Mouse (Mus musculus): ENCODE measurements around the gene Sh3bp4. TPM values are rescaled to one million over a fixed set of nuclear protein-coding genes. Genes with fewer than 3 reads are reported as not detected.

Gene Sh3bp4
- polyA plus RNA-seq, 1 experiment from 2014 or later = 15.7 TPM

DNA sequence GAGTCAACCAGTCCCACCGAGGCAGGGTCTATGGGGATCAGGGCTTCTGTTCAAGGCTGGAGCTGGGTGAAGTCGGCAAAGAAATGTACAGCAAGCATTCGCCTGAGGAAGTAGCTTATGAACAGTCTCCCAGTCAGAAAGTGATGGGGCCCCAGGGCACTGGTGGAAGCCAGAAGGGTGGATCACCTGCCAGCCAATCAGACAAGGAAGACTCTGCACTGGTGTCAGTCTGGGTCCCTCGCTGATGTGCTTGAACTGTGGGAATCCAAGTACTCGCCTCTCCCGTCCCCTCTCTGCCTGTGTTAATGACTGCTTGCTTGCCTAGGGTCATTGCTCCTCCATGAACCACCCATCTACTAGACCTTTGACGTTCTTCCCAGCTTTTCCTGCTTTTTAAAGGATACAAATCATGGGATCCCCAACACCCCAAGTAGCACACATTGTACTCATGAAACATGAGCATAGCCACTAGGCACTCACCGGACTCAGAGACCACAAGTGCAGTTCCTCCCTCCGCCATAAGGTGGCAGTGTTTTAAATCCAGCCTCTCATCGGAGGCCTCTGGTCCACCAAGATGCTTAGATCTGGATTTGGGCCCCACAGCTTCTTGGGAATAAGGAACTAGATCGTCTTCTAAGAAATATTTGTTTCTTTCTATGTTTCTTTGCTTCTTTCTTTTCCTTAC is 122.5 kb downstream of the Sh3bp4 start:
- Histone ChIP-seq H3K9ac (no peak overlapping the region), H3K27ac (no peak overlapping the region), H3K27me3 (ENCODE audit: control insufficient read depth, insufficient read depth, low read length) (no peaks in the 10 kb centered on the region), H3K9me3 (ENCODE audit: control insufficient read depth, low read length) (no peaks in the 10 kb centered on the region), H3K4me3 (replicated peaks; ENCODE audit: low read length) (no peak overlapping the region), H3K4me2 (replicated peaks) (no peak overlapping the region), H3K36me3 (replicated peaks; ENCODE audit: control insufficient read depth, insufficient read depth) (no peaks in the 10 kb centered on the region), H3K4me1 (replicated peaks; ENCODE audit: control insufficient read depth, insufficient read depth, low read length) (peaks cover 3% of the 10 kb centered on the region)
- DNase-seq (ENCODE audit: low spot score) (peak; percentile 30), ATAC-seq (ENCODE audit: low FRiP score) (no peak)
- WGBS = 71% methylated on average over 11 of the region's 11 CpGs

DNA sequence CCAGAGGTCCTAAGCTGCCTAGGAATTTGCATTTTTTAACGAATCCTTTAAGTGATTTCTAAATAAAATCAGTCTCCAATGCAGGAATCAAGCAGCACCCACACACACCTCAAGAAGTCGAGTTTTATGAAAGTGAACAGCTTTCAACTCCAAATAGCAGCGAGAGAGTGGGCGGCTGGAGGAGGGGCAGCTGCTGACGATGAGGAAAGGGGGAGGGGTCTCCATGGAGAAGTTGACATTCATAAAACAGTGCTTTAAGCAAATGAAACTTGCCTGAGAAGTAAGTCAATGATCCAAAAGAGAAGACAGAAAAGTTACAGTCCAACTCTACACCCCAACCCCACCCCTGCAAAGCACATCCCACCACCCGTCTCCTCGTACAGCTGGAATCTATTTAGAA is 123.4 kb downstream of the Sh3bp4 start:
- Histone ChIP-seq H3K36me3 (replicated peaks; ENCODE audit: control insufficient read depth, insufficient read depth) (no peaks in the 10 kb centered on the region), H3K27ac (no peak overlapping the region), H3K4me3 (replicated peaks; ENCODE audit: low read length) (no peak overlapping the region), H3K27me3 (ENCODE audit: control insufficient read depth, insufficient read depth, low read length) (no peaks in the 10 kb centered on the region), H3K4me2 (replicated peaks) (no peak overlapping the region), H3K4me1 (replicated peaks; ENCODE audit: control insufficient read depth, insufficient read depth, low read length) (peaks cover 3% of the 10 kb centered on the region), H3K9me3 (ENCODE audit: control insufficient read depth, low read length) (no peaks in the 10 kb centered on the region), H3K9ac (no peak overlapping the region)
- DNase-seq (ENCODE audit: low spot score) (no peak), ATAC-seq (ENCODE audit: low FRiP score) (no peak)
- WGBS = 79% methylated on average over 7 of the region's 7 CpGs

DNA sequence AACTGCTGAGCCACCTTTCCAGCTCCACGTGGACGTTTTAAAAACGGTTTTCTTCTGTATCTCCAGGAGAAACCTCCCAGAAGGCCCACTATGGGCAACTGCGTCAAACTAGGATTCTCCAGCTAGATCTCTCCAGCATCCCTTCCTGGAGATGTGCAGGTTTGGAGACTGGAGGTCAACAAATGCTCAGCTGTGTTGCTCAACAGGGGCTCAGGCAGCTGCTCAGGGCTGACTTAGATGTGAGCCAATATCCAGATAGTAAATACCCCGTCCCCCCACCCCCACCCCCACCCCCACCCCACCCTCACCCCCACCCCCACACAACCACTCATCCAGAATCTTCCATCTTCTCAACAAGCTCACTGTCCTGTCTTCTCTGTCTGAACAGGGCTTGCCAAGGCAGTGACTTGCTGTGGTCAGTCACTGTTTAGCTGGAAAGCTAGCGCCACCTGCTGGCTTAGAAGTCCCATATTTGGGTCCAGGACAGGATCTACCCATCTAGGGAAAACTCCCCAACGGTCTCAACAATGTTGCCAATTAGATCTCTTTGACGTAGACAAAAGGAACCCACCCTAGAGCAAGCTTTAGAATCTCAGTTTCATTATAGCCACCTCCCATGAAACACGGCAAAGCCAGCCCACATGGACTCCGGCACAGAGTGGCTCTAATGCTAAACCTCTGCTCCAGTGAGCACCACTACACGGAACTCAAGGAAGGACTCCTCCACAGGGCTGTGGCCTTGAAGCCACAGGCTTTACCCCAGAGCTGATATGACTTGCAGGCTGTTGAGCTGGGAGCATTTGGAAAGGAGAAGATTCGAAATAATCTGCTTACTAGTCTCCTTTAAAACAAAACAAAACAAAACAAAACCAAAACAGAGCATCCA is 125.9 kb downstream of the Sh3bp4 start:
- 49% methylated on average over 12 of the region's 12 CpGs for WGBS

More for the DNA sequence above, 125.9 kb downstream of the Sh3bp4 start:
- no peaks in the 10 kb centered on the region for H3K9me3 ChIP-seq (ENCODE audit: control insufficient read depth, low read length)
- ATAC-seq (ENCODE audit: low FRiP score) (peak; percentile 72), DNase-seq (ENCODE audit: low spot score) (peak; percentile 92)
- H3K36me3 ChIP-seq (replicated peaks; ENCODE audit: control insufficient read depth, insufficient read depth) = no peaks in the 10 kb centered on the region
- H3K4me3 ChIP-seq (replicated peaks; ENCODE audit: low read length) = no peak overlapping the region
- H3K27ac ChIP-seq = no peak overlapping the region
- H3K9ac ChIP-seq = no peak overlapping the region
- no peaks in the 10 kb centered on the region for H3K4me1 ChIP-seq (replicated peaks; ENCODE audit: control insufficient read depth, insufficient read depth, low read length)
- no peaks in the 10 kb centered on the region for H3K27me3 ChIP-seq (ENCODE audit: control insufficient read depth, insufficient read depth, low read length)
- H3K4me2 ChIP-seq (replicated peaks) = no peak overlapping the region

All from hindbrain, embryonic 14.5 days (tissue).